Mouse (Mus musculus): ENCODE data around the gene Nrip1.

GRCm38 (mm10) chr16:76301037-76301727 is 72.4 kb downstream of the Nrip1 start:
- TF ChIP-seq EP300 (IDR thresholded peaks at IDR 0.05; ENCODE audit: low read length) (no peak), NRF1 (IDR thresholded peaks at IDR 0.05; ENCODE audit: low read depth, low read length) (no peak), POLR2A (IDR thresholded peaks at IDR 0.05; ENCODE audit: low read depth, low read length) (no peak), MXI1 (IDR thresholded peaks at IDR 0.05; ENCODE audit: low read depth, low read length) (no peak), MAZ (IDR thresholded peaks at IDR 0.05; ENCODE audit: low read depth, low read length) (no peak), TCF12 (IDR thresholded peaks at IDR 0.05; ENCODE audit: low read depth, low read length) (no peak), ETS1 (conservative IDR thresholded peaks at IDR 0.05; ENCODE audit: low read depth, low read length) (no peak), CTCF (conservative IDR thresholded peaks at IDR 0.05 in 1 of 2, IDR thresholded peaks at IDR 0.05 in 1 of 2; ENCODE audit: low read depth in 2 of 2, low read length in 2 of 2) (no peak), NELFE (IDR thresholded peaks at IDR 0.05; ENCODE audit: low read depth, low read length) (no peak), HCFC1 (IDR thresholded peaks at IDR 0.05; ENCODE audit: low read depth, low read length) (no peak), MYC (IDR thresholded peaks at IDR 0.05; ENCODE audit: low read depth, low read length) (no peak), SIN3A (IDR thresholded peaks at IDR 0.05; ENCODE audit: low read length) (no peak), MEF2A (IDR thresholded peaks at IDR 0.05; ENCODE audit: borderline replicate concordance, low read depth, low read length) (no peak)

All from CH12.LX (cell line).